Mouse (Mus musculus): ENCODE measurements around the gene Mn1. TPM values are rescaled to one million over a fixed set of nuclear protein-coding genes. Genes with fewer than 3 reads are reported as not detected.

Mn1 gene
- not detected in 2 replicates for total RNA-seq (2012; rRNA removed)
- not detected for polyA plus RNA-seq (2012; ENCODE audit: insufficient read depth in 1 of 2, insufficient read length in 2 of 2, low read depth in 1 of 2, low replicate concordance in 2 of 2, missing spikeins in 1 of 2)

- H3K4me3 ChIP-seq (ENCODE audit: control insufficient read depth in 1 of 2, insufficient read depth in 1 of 2, low read depth in 2 of 2, low read length in 2 of 2): no peak within 1 kb of the TSS
These were observed at the start of gene Mn1 for GRCm38 (mm10) chr5:111416591-111417374. Gene Mn1 (plus strand): TSS chr5:111417362.

GRCm38 (mm10) chr5:111367937-111368517, 49.1 kb upstream of the Mn1 start:
- Histone ChIP-seq H3K4me3 (ENCODE audit: control insufficient read depth in 1 of 2, insufficient read depth in 1 of 2, low read depth in 2 of 2, low read length in 2 of 2) (no peak overlapping the region), H3K9me3 (replicated peaks; ENCODE audit: insufficient read depth, low read length) (no peaks in the 10 kb centered on the region), H3K4me1 (ENCODE audit: control insufficient read depth in 1 of 2, insufficient read depth in 2 of 2, low read length in 2 of 2) (no peaks in the 10 kb centered on the region), H3K27me3 (ENCODE audit: control insufficient read depth in 1 of 2, insufficient read depth in 2 of 2, low read length in 2 of 2) (no peaks in the 10 kb centered on the region), H3K9ac (ENCODE audit: control insufficient read depth, low read depth, low read length, poor library complexity, severe bottlenecking) (no peak overlapping the region), H3K36me3 (ENCODE audit: control insufficient read depth in 1 of 2, insufficient read depth in 2 of 2, low read length in 2 of 2) (peaks cover 0 to 31% of the 10 kb centered on the region in 2 experiments; a peak in 2 of 4 replicates), H3K27ac (ENCODE audit: control insufficient read depth, low read depth, low read length) (no peak overlapping the region), H3K79me2 (ENCODE audit: control insufficient read depth, insufficient read depth, low read length, poor library complexity) (no peaks in the 10 kb centered on the region)
- no peak for DNase-seq (ENCODE audit: low read depth, low spot score)
- TF ChIP-seq KAT2A (conservative IDR thresholded peaks at IDR 0.05; ENCODE audit: low read depth, low read length) (no peak), MAX (IDR thresholded peaks at IDR 0.05; ENCODE audit: low read length) (no peak), USF1 (IDR thresholded peaks at IDR 0.05; ENCODE audit: low read depth, low read length) (no peak), MAFK (IDR thresholded peaks at IDR 0.05; ENCODE audit: borderline replicate concordance, low read depth, low read length) (no peak), POLR2AphosphoS5 (IDR thresholded peaks at IDR 0.05; ENCODE audit: borderline replicate concordance, low read depth, low read length) (no peak), TAL1 (IDR thresholded peaks at IDR 0.05; ENCODE audit: low read length) (no peak), POLR2AphosphoS2 (IDR thresholded peaks at IDR 0.05; ENCODE audit: low read length) (no peak), RCOR1 (IDR thresholded peaks at IDR 0.05; ENCODE audit: low read depth, low read length) (no peak), NRF1 (IDR thresholded peaks at IDR 0.05; ENCODE audit: insufficient read depth, low read depth, low read length, poor library complexity, severe bottlenecking) (no peak), SIN3A (IDR thresholded peaks at IDR 0.05; ENCODE audit: low read length) (no peak), USF2 (IDR thresholded peaks at IDR 0.05; ENCODE audit: borderline replicate concordance in 1 of 2, insufficient read depth in 1 of 2, low read depth in 1 of 2, low read length in 2 of 2) (no peak), GATA1 (IDR thresholded peaks at IDR 0.05; ENCODE audit: low read depth, low read length) (no peak), TBP (IDR thresholded peaks at IDR 0.05; ENCODE audit: low read depth, low read length) (no peak), ZNF384 (IDR thresholded peaks at IDR 0.05; ENCODE audit: low read depth, low read length) (no peak), HCFC1 (IDR thresholded peaks at IDR 0.05; ENCODE audit: low read depth, low read length) (no peak), ZMIZ1 (IDR thresholded peaks at IDR 0.05; ENCODE audit: low read depth, low read length) (no peak), EP300 (IDR thresholded peaks at IDR 0.05; ENCODE audit: low read depth in 1 of 2, low read length in 2 of 2) (no peak), CHD2 (IDR thresholded peaks at IDR 0.05; ENCODE audit: low read length) (no peak)

More at GRCm38 (mm10) chr5:111416591-111417374, at the start of gene Mn1:
- Histone ChIP-seq H3K36me3 (ENCODE audit: control insufficient read depth in 1 of 2, insufficient read depth in 2 of 2, low read length in 2 of 2) (no peaks in the 10 kb centered on the region), H3K9me3 (replicated peaks; ENCODE audit: insufficient read depth, low read length) (no peaks in the 10 kb centered on the region), H3K79me2 (ENCODE audit: control insufficient read depth, insufficient read depth, low read length, poor library complexity) (no peaks in the 10 kb centered on the region), H3K27ac (ENCODE audit: control insufficient read depth, low read depth, low read length) (no peak within 1 kb of the TSS), H3K27me3 (ENCODE audit: control insufficient read depth in 1 of 2, insufficient read depth in 2 of 2, low read length in 2 of 2) (no peaks in the 10 kb centered on the region), H3K9ac (ENCODE audit: control insufficient read depth, low read depth, low read length, poor library complexity, severe bottlenecking) (no peak within 1 kb of the TSS), H3K4me1 (ENCODE audit: control insufficient read depth in 1 of 2, insufficient read depth in 2 of 2, low read length in 2 of 2) (no peaks in the 10 kb centered on the region)
- TF ChIP-seq MYB (IDR thresholded peaks at IDR 0.05; ENCODE audit: low read depth, low read length) (no peak), POLR2A (IDR thresholded peaks at IDR 0.05; ENCODE audit: control insufficient read depth in 1 of 2, insufficient read depth in 1 of 2, low read depth in 1 of 2, low read length in 2 of 2, poor library complexity in 1 of 2) (no peak), USF1 (IDR thresholded peaks at IDR 0.05; ENCODE audit: low read depth, low read length) (no peak), KAT2A (conservative IDR thresholded peaks at IDR 0.05; ENCODE audit: low read depth, low read length) (no peak), RAD21 (IDR thresholded peaks at IDR 0.05; ENCODE audit: low read depth, low read length) (no peak)
- DNase-seq (ENCODE audit: low read depth, low spot score): no peak

Measured in MEL (cell line).